Mouse (Mus musculus) MEL (cell line): ENCODE data around the gene Kif28. TPM values are rescaled to one million over a fixed set of nuclear protein-coding genes. Genes with fewer than 3 reads are reported as not detected.

Source experiments
- DNase-seq: peaks from one replicate; pipeline ENCODE4 v3.0.0; 2011; ENCODE audit warnings: low read depth, low spot score
- H3K27ac ChIP-seq: 2 replicates; pipeline ENCODE4 v1.5.1; 2012; ENCODE audit warnings: low read depth, mild to moderate bottlenecking, control low read depth, low read length, moderate library complexity; ENCODE audit not compliant: control insufficient read depth
- H3K27me3 ChIP-seq, 2 experiments: fragments of 150-350 bp in 1 of 2; sonication (generic) in 1 of 2; 2 replicates each; pipeline ENCODE4 v1.6.1; 2012; ENCODE audit warnings: low read length in 2 of 2, mild to moderate bottlenecking in 2 of 2, improper control_type of control experiment in 1 of 2, moderate library complexity in 1 of 2; ENCODE audit not compliant: insufficient read depth in 2 of 2, control insufficient read depth in 1 of 2
- H3K36me3 ChIP-seq, 2 experiments: 2 replicates each; pipeline ENCODE4 v1.6.1; 2012 to 2014; ENCODE audit warnings: low read length in 2 of 2, improper control_type of control experiment in 1 of 2, inconsistent platforms in 1 of 2, mild to moderate bottlenecking in 1 of 2; ENCODE audit not compliant: insufficient read depth in 2 of 2, control insufficient read depth in 1 of 2
- H3K4me1 ChIP-seq, 2 experiments: fragments of 150-350 bp in 1 of 2; sonication (generic) in 1 of 2; 2 replicates each; pipeline ENCODE4 v1.6.1; 2012; ENCODE audit warnings: low read length in 2 of 2, improper control_type of control experiment in 1 of 2, mild to moderate bottlenecking in 1 of 2; ENCODE audit not compliant: insufficient read depth in 2 of 2, control insufficient read depth in 1 of 2
- H3K4me3 ChIP-seq, 2 experiments: fragments of 150-350 bp in 1 of 2; sonication (generic) in 1 of 2; 2 replicates each; pipeline ENCODE4 v1.5.1; 2012; ENCODE audit warnings: low read depth in 2 of 2, low read length in 2 of 2, mild to moderate bottlenecking in 2 of 2, moderate library complexity in 2 of 2, control low read depth in 1 of 2, improper control_type of control experiment in 1 of 2; ENCODE audit not compliant: control insufficient read depth in 1 of 2, insufficient read depth in 1 of 2
- H3K79me2 ChIP-seq: 2 replicates; pipeline ENCODE4 v1.6.1; 2012; ENCODE audit warnings: mild to moderate bottlenecking, low read length, moderate library complexity; ENCODE audit not compliant: control insufficient read depth, poor library complexity, insufficient read depth
- H3K9ac ChIP-seq: 2 replicates; pipeline ENCODE4 v1.6.1; 2012; ENCODE audit warnings: low read depth, mild to moderate bottlenecking, control low read depth, low read length, moderate library complexity; ENCODE audit not compliant: control insufficient read depth, poor library complexity, severe bottlenecking
- H3K9me3 ChIP-seq: fragments of 150-350 bp; sonication (generic); replicated peaks from 2 replicates; pipeline ENCODE4 v1.6.1; 2012; ENCODE audit warnings: mild to moderate bottlenecking, low read length, improper control_type of control experiment, moderate library complexity; ENCODE audit not compliant: insufficient read depth
- BHLHE40 ChIP-seq: IDR thresholded peaks from 2 replicates; pipeline ENCODE4 v1.6.1; 2012; ENCODE audit warnings: low read depth, mild to moderate bottlenecking, inconsistent platforms, low read length, improper control_type of control experiment, borderline replicate concordance
- CHD1 ChIP-seq: IDR thresholded peaks from 2 replicates; pipeline ENCODE4 v1.6.1; 2012; ENCODE audit warnings: low read depth, mild to moderate bottlenecking, inconsistent platforms, low read length, improper control_type of control experiment
- CHD2 ChIP-seq: IDR thresholded peaks from 2 replicates; pipeline ENCODE4 v1.6.1; 2011; ENCODE audit warnings: low read length, improper control_type of control experiment
- E2F4 ChIP-seq: IDR thresholded peaks from 2 replicates; pipeline ENCODE4 v1.6.1; 2011; ENCODE audit warnings: low read depth, low read length, improper control_type of control experiment, borderline replicate concordance
- ELF1 ChIP-seq: IDR thresholded peaks from 2 replicates; pipeline ENCODE4 v1.6.1; 2014; ENCODE audit warnings: low read depth, mild to moderate bottlenecking, inconsistent platforms, low read length, improper control_type of control experiment, moderate library complexity
- EP300 ChIP-seq, 2 experiments: IDR thresholded peaks; 2 replicates each; pipeline ENCODE4 v1.6.1; 2011; ENCODE audit warnings: improper control_type of control experiment in 2 of 2, low read length in 2 of 2, low read depth in 1 of 2, mild to moderate bottlenecking in 1 of 2
- ETS1 ChIP-seq: IDR thresholded peaks from 2 replicates; pipeline ENCODE4 v1.6.1; 2012; ENCODE audit warnings: low read depth, mild to moderate bottlenecking, inconsistent platforms, low read length, improper control_type of control experiment, moderate library complexity
- GABPA ChIP-seq: IDR thresholded peaks from 2 replicates; pipeline ENCODE4 v1.6.1; 2012; ENCODE audit warnings: low read depth, mild to moderate bottlenecking, inconsistent platforms, low read length, improper control_type of control experiment, moderate library complexity
- GATA1 ChIP-seq: IDR thresholded peaks from 2 replicates; pipeline ENCODE4 v1.6.1; 2011; ENCODE audit warnings: low read depth, low read length, improper control_type of control experiment
- HCFC1 ChIP-seq: IDR thresholded peaks from 2 replicates; pipeline ENCODE4 v1.6.1; 2012; ENCODE audit warnings: low read depth, mild to moderate bottlenecking, inconsistent platforms, low read length, improper control_type of control experiment, moderate library complexity
- JUND ChIP-seq: IDR thresholded peaks from 2 replicates; pipeline ENCODE4 v1.6.1; 2011; ENCODE audit warnings: low read depth, mild to moderate bottlenecking, improper control_type of control experiment, low read length
- MAFK ChIP-seq: IDR thresholded peaks from 2 replicates; pipeline ENCODE4 v1.6.1; 2011; ENCODE audit warnings: low read depth, mild to moderate bottlenecking, low read length, improper control_type of control experiment, borderline replicate concordance
- MEF2A ChIP-seq: IDR thresholded peaks from 2 replicates; pipeline ENCODE4 v1.6.1; 2014; ENCODE audit warnings: low read depth, mild to moderate bottlenecking, inconsistent platforms, low read length, improper control_type of control experiment; ENCODE audit not compliant: poor library complexity, insufficient replicate concordance, severe bottlenecking; ENCODE audit errors: extremely low read depth
- MXI1 ChIP-seq: IDR thresholded peaks from 2 replicates; pipeline ENCODE4 v1.6.1; 2011; ENCODE audit warnings: mild to moderate bottlenecking, low read depth, low read length, improper control_type of control experiment
- MYB ChIP-seq: IDR thresholded peaks from 2 replicates; pipeline ENCODE4 v1.6.1; 2011; ENCODE audit warnings: mild to moderate bottlenecking, low read depth, low read length, improper control_type of control experiment
- NELFE ChIP-seq: IDR thresholded peaks from 2 replicates; pipeline ENCODE4 v1.6.1; 2011; ENCODE audit warnings: low read depth, low read length, improper control_type of control experiment
- NRF1 ChIP-seq: IDR thresholded peaks from 2 replicates; pipeline ENCODE4 v1.6.1; 2014; ENCODE audit warnings: low read depth, mild to moderate bottlenecking, inconsistent platforms, low read length, improper control_type of control experiment, moderate library complexity; ENCODE audit not compliant: poor library complexity, insufficient read depth, severe bottlenecking
- POLR2A ChIP-seq, 2 experiments: IDR thresholded peaks; 2 replicates each; pipeline ENCODE4 v1.6.1; 2011 to 2012; ENCODE audit warnings: low read length in 2 of 2, mild to moderate bottlenecking in 2 of 2, control low read depth in 1 of 2, improper control_type of control experiment in 1 of 2, low read depth in 1 of 2, moderate library complexity in 1 of 2; ENCODE audit not compliant: control insufficient read depth in 1 of 2, insufficient read depth in 1 of 2, poor library complexity in 1 of 2
- POLR2AphosphoS2 ChIP-seq: IDR thresholded peaks from 2 replicates; pipeline ENCODE4 v1.6.1; 2011; ENCODE audit warnings: low read length, improper control_type of control experiment
- RCOR1 ChIP-seq: IDR thresholded peaks from 2 replicates; pipeline ENCODE4 v1.6.1; 2012; ENCODE audit warnings: low read depth, mild to moderate bottlenecking, inconsistent platforms, low read length, improper control_type of control experiment
- TAL1 ChIP-seq: IDR thresholded peaks from 2 replicates; pipeline ENCODE4 v1.6.1; 2012; ENCODE audit warnings: mild to moderate bottlenecking, inconsistent platforms, low read length, moderate library complexity, mixed read lengths
- TCF12 ChIP-seq: IDR thresholded peaks from 2 replicates; pipeline ENCODE4 v1.6.1; 2014; ENCODE audit warnings: low read depth, mild to moderate bottlenecking, inconsistent platforms, low read length, improper control_type of control experiment, moderate library complexity
- USF1 ChIP-seq: IDR thresholded peaks from 2 replicates; pipeline ENCODE4 v1.6.1; 2014; ENCODE audit warnings: low read depth, mild to moderate bottlenecking, inconsistent platforms, low read length, improper control_type of control experiment, moderate library complexity
- USF2 ChIP-seq, 2 experiments: IDR thresholded peaks; 2 replicates each; pipeline ENCODE4 v1.6.1; 2011 to 2012; ENCODE audit warnings: improper control_type of control experiment in 2 of 2, low read length in 2 of 2, borderline replicate concordance in 1 of 2, inconsistent platforms in 1 of 2, low read depth in 1 of 2, mild to moderate bottlenecking in 1 of 2; ENCODE audit not compliant: insufficient read depth in 1 of 2
- ZC3H11A ChIP-seq: IDR thresholded peaks from 2 replicates; pipeline ENCODE4 v1.6.1; 2012; ENCODE audit warnings: low read depth, mild to moderate bottlenecking, inconsistent platforms, low read length, improper control_type of control experiment
- ZKSCAN1 ChIP-seq: IDR thresholded peaks from 2 replicates; pipeline ENCODE4 v1.6.1; 2012; ENCODE audit warnings: low read depth, mild to moderate bottlenecking, inconsistent platforms, low read length, improper control_type of control experiment, moderate library complexity
- ZMIZ1 ChIP-seq: IDR thresholded peaks from 2 replicates; pipeline ENCODE4 v1.6.1; 2012; ENCODE audit warnings: low read depth, mild to moderate bottlenecking, inconsistent platforms, low read length, improper control_type of control experiment, moderate library complexity
- ZNF384 ChIP-seq: IDR thresholded peaks from 2 replicates; pipeline ENCODE4 v1.6.1; 2012; ENCODE audit warnings: low read depth, mild to moderate bottlenecking, inconsistent platforms, low read length, improper control_type of control experiment
- polyA plus RNA-seq, 2 experiments: library from polyadenylated mRNA; stranded (reverse) in 1 of 2; unstranded in 1 of 2; fragments of >175 nt in 1 of 2; fragments of >200 nt in 1 of 2; gene quantifications; 2 replicates each; pipeline versions ENCODE4 v1.2.1 to v1.2.4; 2012; ENCODE audit warnings: low replicate concordance in 2 of 2, low read depth in 1 of 2; ENCODE audit not compliant: insufficient read length in 2 of 2, insufficient read depth in 1 of 2, missing spikeins in 1 of 2
- total RNA-seq: library from RNA; depleted of rRNA; stranded (reverse); fragments of 300-350 nt; gene quantifications from 2 replicates; pipeline ENCODE4 v1.2.3, GENCODE M21; 2012

The Kif28 gene
- total and polyA plus RNA-seq, 3 experiments = 0.13 to 0.27 TPM; not detected in 1

DNA sequence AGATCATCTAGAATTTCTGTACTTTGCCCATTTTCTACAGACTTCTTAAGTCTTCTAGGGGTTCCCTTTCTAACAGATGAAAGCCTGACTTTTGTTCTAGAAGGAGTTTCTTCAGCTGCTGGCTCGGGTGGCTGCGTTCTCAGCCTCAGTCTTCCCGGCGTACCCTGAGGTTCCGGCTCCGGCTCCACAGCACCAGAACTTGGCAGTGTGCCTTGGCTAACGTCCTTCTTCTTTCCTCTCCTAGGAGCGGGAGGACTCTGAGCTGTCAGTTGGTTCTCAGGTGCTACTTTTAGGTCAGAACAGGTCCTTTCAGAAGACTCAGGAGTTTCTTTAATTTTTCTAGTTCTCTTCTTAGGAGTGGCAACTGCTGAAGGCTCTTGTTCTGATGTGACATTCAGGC, 7.9 kb upstream of the Kif28 start:
- no peak for DNase-seq
- Histone ChIP-seq H3K4me1 (no peaks in the 10 kb centered on the region), H3K27me3 (no peaks in the 10 kb centered on the region), H3K79me2 (no peaks in the 10 kb centered on the region), H3K4me3 (no peak overlapping the region), H3K9me3 (no peaks in the 10 kb centered on the region), H3K36me3 (peaks cover 0 to 66% of the 10 kb centered on the region in 2 experiments; a peak in 3 of 4 replicates), H3K27ac (no peak overlapping the region), H3K9ac (no peak overlapping the region)
- TF ChIP-seq ETS1 (no peak), BHLHE40 (no peak), TCF12 (no peak), ZMIZ1 (no peak), NRF1 (no peak), E2F4 (no peak), ZKSCAN1 (no peak), MYB (no peak), MEF2A (no peak), MAFK (no peak), GABPA (no peak), ELF1 (no peak), TAL1 (no peak), JUND (no peak), ZNF384 (no peak), MXI1 (no peak)

DNA sequence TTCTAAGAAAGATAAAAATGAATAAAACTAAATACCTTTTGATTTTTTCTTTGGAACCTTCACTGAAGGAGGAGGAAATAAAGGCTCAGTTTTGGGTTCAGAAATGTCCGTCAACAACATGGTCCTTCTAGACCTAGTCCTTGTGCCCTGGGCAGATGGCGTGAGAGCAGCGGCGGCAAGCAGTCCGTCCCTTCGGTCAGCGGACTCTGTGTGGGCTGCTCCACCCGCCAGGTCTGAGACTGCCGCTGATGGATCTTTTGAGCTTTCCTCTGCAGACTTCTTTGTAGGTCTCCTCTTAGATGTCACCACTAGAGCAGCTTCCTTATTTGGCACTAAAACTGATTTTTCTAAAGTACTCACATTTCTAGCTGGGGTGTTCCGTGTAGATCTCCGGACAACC, 7.2 kb upstream of the Kif28 start:
- no peak for TF ChIP-seq RCOR1
- no peak for TF ChIP-seq MEF2A
- TF ChIP-seq MYB = no peak
- TF ChIP-seq EP300 (IDR thresholded peaks at IDR 0.05; ENCODE audit: low read depth in 1 of 2, low read length in 2 of 2) = no peak
- TF ChIP-seq ZC3H11A = no peak
- no peak for TF ChIP-seq USF1
- no peak for TF ChIP-seq ELF1
- no peak for TF ChIP-seq GATA1
- no peak for TF ChIP-seq CHD2
- no peak for TF ChIP-seq E2F4
- no peak for TF ChIP-seq HCFC1
- TF ChIP-seq MXI1 = no peak
- TF ChIP-seq POLR2AphosphoS2 = no peak
- no peak for TF ChIP-seq POLR2A (IDR thresholded peaks at IDR 0.05; ENCODE audit: control insufficient read depth in 1 of 2, insufficient read depth in 1 of 2, low read depth in 1 of 2, low read length in 2 of 2, poor library complexity in 1 of 2)
- no peak for TF ChIP-seq CHD1
- no peak for TF ChIP-seq NELFE
- TF ChIP-seq ETS1 = no peak
- no peak for TF ChIP-seq ZMIZ1
- no peak for TF ChIP-seq USF2 (IDR thresholded peaks at IDR 0.05; ENCODE audit: borderline replicate concordance in 1 of 2, insufficient read depth in 1 of 2, low read depth in 1 of 2, low read length in 2 of 2)
- TF ChIP-seq ZKSCAN1 = no peak
- Histone ChIP-seq H3K4me1 (no peaks in the 10 kb centered on the region), H3K9ac (no peak overlapping the region), H3K36me3 (peaks cover 0 to 67% of the 10 kb centered on the region in 2 experiments; a peak in 2 of 4 replicates), H3K4me3 (no peak overlapping the region), H3K9me3 (no peaks in the 10 kb centered on the region), H3K79me2 (no peaks in the 10 kb centered on the region), H3K27ac (no peak overlapping the region), H3K27me3 (no peaks in the 10 kb centered on the region)
- no peak for DNase-seq
